Mouse (Mus musculus): ENCODE measurements at regions not wholly inside any gene's neighbourhood (a gene's known extent, or its start where the extent isn't known, plus 50 kb on each side); places are given as distances from the start of the nearest gene placed in this dataset.
A peak's percentile ranks its signal among the peaks of the same experiment; 100 is the strongest.

DNA sequence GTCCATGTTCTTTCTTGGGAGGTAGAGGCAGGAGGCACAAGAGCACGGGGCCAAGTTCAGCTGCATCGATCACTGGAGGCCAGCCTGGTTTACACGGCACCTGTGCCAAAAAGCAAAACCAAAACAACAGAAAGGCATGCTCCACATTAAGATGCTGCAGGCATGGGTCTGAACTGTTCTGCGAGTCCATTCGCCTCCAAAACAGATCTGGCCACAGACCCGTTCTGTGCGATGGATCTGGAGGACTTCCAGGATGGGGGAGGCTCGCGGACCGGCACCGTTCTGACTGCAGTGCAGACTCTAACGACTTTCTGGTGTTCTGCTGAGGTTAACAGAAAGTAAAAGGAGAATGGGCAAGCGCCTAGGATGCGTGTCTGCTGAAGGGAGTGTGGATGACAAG, 52.3 kb downstream of the A230072I06Rik start:
- WGBS, result 84% methylated on average over 14 of the region's 14 CpGs

GRCm38 (mm10) chr8:12331652-12332051, 53.0 kb downstream of the A230072I06Rik start:
- H3K4me3 ChIP-seq, result no peak overlapping the region
- no peak overlapping the region for H3K27ac ChIP-seq
- no peak overlapping the region for H3K4me2 ChIP-seq (replicated peaks)
- H3K9me3 ChIP-seq, result no peaks in the 10 kb centered on the region
- no peaks in the 10 kb centered on the region for H3K36me3 ChIP-seq
- peaks cover 18% of the 10 kb centered on the region for H3K4me1 ChIP-seq
- ATAC-seq (ENCODE audit: low FRiP score, low read depth), result no peak
- H3K27me3 ChIP-seq (replicated peaks), result no peaks in the 10 kb centered on the region; the same call in none of the 2 replicates
- 81% methylated on average over 7 of the region's 7 CpGs for WGBS
- H3K9ac ChIP-seq, result no peak overlapping the region

More for the DNA sequence above, 52.3 kb downstream of the A230072I06Rik start:
- no peak overlapping the region for H3K9ac ChIP-seq
- H3K4me1 ChIP-seq, result peaks cover 18% of the 10 kb centered on the region
- no peaks in the 10 kb centered on the region; the same call in none of the 2 replicates for H3K27me3 ChIP-seq (replicated peaks)
- H3K4me3 ChIP-seq, result no peak overlapping the region
- no peaks in the 10 kb centered on the region for H3K36me3 ChIP-seq
- H3K4me2 ChIP-seq (replicated peaks), result no peak overlapping the region
- no peak for ATAC-seq (ENCODE audit: low FRiP score, low read depth)
- no peak overlapping the region for H3K27ac ChIP-seq
- H3K9me3 ChIP-seq, result no peaks in the 10 kb centered on the region

DNA sequence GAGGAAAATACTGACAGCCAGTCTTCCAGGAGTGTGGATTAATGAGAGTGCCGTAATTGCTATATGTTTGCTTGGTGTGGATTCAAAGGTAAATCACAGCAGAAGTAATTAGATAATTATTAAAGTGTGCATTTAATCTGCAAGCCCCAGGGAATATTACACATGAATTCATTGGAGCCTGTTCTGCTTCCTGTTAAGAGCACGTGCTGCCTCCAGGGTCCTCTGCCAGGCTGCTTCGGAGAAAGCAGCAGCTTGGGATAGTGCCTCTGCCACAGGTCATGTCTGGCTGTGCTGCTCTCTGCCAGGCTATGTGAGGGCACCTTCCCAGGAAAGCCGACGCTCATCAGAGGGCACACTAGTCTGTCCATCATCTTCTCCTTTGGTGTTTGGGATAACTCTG, 55.5 kb downstream of the A230072I06Rik start:
- no peaks in the 10 kb centered on the region for H3K36me3 ChIP-seq
- H3K9ac ChIP-seq, result no peak overlapping the region
- 64% methylated on average over 5 of the region's 5 CpGs for WGBS
- no peak overlapping the region for H3K27ac ChIP-seq
- no peaks in the 10 kb centered on the region for H3K9me3 ChIP-seq
- 0 out of 2 replicates have a peak, but pooled peaks have one; percentile 41 for ATAC-seq (ENCODE audit: low FRiP score, low read depth)
- H3K27me3 ChIP-seq (replicated peaks), result no peaks in the 10 kb centered on the region; the same call in none of the 2 replicates
- peaks cover 5% of the 10 kb centered on the region; the same call in 1 of the 2 replicates for H3K4me1 ChIP-seq
- no peak overlapping the region for H3K4me2 ChIP-seq (replicated peaks)
- H3K4me3 ChIP-seq, result no peak overlapping the region

DNA sequence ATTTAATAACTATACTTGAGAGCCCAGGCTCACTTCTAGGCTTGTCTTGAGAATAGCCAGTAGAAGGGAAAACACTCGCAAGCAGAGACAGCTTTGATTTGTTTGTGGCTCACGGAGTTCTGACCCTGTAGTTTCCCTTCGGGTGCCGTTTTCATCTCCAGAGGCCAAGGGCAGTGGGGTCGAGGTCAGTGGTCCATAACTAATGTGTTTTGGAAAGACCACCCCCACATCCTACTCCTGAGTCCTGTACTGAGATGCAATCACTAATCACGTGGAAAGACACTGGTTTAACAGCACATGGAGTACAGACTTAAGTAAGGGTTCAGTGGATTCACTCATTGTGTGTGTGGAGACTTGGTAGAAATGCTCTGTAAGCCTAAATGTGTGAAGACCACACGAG, 56.0 kb downstream of the A230072I06Rik start:
- H3K9ac ChIP-seq, result no peak overlapping the region
- H3K36me3 ChIP-seq, result no peaks in the 10 kb centered on the region
- ATAC-seq (ENCODE audit: low FRiP score, low read depth), result no peak
- no peaks in the 10 kb centered on the region for H3K9me3 ChIP-seq
- peaks cover 10% of the 10 kb centered on the region for H3K4me1 ChIP-seq
- no peak overlapping the region for H3K4me2 ChIP-seq (replicated peaks)
- H3K27me3 ChIP-seq (replicated peaks), result no peaks in the 10 kb centered on the region; the same call in none of the 2 replicates
- H3K4me3 ChIP-seq, result no peak overlapping the region
- WGBS, result 32% methylated on average over 7 of the region's 7 CpGs
- H3K27ac ChIP-seq, result no peak overlapping the region

DNA sequence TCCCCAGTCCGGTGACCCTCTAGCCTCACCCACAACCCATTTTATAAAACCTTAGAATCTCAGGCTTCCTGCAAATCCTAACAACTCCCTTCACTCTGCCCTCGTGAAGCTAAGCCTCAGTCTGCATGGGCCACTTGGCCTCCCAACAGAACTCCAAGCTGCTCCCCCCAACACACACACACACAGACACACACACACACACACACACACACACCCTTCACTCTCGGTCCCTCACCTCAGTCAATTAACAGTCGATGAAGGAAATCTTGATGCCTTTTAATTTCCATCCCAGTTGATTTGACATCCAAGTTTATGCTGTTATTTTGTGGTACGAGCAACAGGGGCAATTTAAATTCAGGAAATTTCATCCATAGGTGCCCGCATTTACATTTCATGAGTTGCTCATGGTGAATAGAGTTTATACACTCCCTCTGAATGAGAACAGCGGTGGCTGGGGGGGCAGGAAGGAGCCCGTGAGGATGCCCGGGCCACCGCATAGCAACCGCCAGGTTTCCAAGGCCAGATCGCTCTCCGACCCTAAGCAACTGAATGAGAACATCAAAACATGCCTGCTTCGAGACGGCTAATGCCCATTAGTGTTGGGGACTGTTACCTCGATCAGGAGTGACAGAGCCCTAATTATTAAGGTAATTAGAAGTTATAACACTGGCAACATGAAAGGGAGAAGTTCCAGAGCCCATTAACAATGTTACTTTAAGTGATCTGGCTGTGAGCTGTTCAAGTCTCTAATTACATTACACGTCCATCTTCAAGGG, 55.8 kb upstream of the Sox1 start:
- peaks cover 7% of the 10 kb centered on the region for H3K4me1 ChIP-seq

GRCm38 (mm10) chr8:12340946-12341345, 54.1 kb upstream of the Sox1 start:
- Histone ChIP-seq H3K27me3 (replicated peaks) (no peaks in the 10 kb centered on the region; the same call in 1 of the 2 replicates), H3K9me3 (no peaks in the 10 kb centered on the region)
- 90% methylated on average over 5 of the region's 5 CpGs for WGBS

More for the DNA sequence above, 55.8 kb upstream of the Sox1 start:
- WGBS, result 42% methylated on average over 17 of the region's 17 CpGs
- H3K9ac ChIP-seq, result no peak overlapping the region
- no peak overlapping the region for H3K27ac ChIP-seq
- H3K36me3 ChIP-seq, result no peaks in the 10 kb centered on the region
- no peak overlapping the region for H3K4me2 ChIP-seq (replicated peaks)
- no peak overlapping the region for H3K4me3 ChIP-seq
- no peaks in the 10 kb centered on the region for H3K9me3 ChIP-seq
- H3K27me3 ChIP-seq (replicated peaks), result no peaks in the 10 kb centered on the region; the same call in 1 of the 2 replicates
- ATAC-seq (ENCODE audit: low FRiP score, low read depth), result peak; percentile 65; the same call in 1 of the 2 replicates

More at GRCm38 (mm10) chr8:12340946-12341345, 54.1 kb upstream of the Sox1 start:
- no peak overlapping the region for H3K4me2 ChIP-seq (replicated peaks)
- no peak overlapping the region for H3K4me3 ChIP-seq
- no peaks in the 10 kb centered on the region for H3K36me3 ChIP-seq
- ATAC-seq (ENCODE audit: low FRiP score, low read depth), result no peak
- H3K4me1 ChIP-seq, result peaks cover 6% of the 10 kb centered on the region
- H3K9ac ChIP-seq, result no peak overlapping the region
- no peak overlapping the region for H3K27ac ChIP-seq

All from neural tube, embryonic 12.5 days (tissue).